Mouse (Mus musculus) WW6 (cell line): ENCODE data around the gene Rfc5.

Experiments used
- DNase-seq: peaks from one replicate; pipeline ENCODE4 v3.0.0-alpha.2; 2013; ENCODE audit warnings: low read depth, low spot score

The Rfc5 gene

DNA sequence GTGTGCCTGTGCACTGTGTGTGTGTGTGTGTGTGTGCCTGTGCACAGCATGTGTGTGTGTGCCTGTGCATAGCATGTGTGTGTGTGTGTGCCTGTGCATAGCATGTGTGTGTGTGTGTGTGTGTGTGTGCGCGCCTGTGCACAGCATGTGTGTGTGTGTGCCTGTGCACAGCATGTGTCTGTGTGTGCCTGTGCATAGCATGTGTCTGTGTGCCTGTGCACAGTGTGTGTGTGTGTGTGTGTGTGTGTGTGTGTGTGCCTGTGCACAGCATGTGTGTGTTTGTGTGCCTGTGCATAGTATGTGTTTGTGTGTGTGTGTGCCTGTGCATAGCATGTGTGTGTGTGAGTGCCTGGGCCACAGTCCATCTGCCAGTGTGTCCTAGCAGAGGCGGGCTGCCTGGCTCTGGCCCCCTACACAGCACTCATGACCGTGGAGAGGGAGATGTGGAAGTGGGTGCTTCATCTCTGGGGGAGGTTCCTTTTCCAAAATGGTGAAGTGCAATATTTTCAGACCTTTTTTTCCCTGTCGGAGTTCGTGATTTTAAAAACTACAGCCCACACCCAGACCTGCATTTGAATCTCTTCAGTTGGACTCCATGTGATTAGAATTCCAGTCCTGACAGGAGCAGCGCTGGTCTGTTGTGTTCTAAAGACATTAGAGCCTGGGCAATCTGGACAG is 14.3 kb downstream of the Rfc5 start:
- no peak for DNase-seq

GRCm38 (mm10) chr5:117373418-117373817 is 15.4 kb downstream of the Rfc5 start:
- no peak for DNase-seq

GRCm38 (mm10) chr5:117370592-117370991 is 18.3 kb downstream of the Rfc5 start:
- no peak for DNase-seq

- DNase-seq: no peak
Measured at GRCm38 (mm10) chr5:117367206-117367605, 21.6 kb downstream of the Rfc5 start.

- no peak for DNase-seq
Measured at GRCm38 (mm10) chr5:117365904-117366561, 22.8 kb downstream of the Rfc5 start.

- no peak for DNase-seq
Measured at GRCm38 (mm10) chr5:117364821-117365220, 24.0 kb downstream of the Rfc5 start.

DNA sequence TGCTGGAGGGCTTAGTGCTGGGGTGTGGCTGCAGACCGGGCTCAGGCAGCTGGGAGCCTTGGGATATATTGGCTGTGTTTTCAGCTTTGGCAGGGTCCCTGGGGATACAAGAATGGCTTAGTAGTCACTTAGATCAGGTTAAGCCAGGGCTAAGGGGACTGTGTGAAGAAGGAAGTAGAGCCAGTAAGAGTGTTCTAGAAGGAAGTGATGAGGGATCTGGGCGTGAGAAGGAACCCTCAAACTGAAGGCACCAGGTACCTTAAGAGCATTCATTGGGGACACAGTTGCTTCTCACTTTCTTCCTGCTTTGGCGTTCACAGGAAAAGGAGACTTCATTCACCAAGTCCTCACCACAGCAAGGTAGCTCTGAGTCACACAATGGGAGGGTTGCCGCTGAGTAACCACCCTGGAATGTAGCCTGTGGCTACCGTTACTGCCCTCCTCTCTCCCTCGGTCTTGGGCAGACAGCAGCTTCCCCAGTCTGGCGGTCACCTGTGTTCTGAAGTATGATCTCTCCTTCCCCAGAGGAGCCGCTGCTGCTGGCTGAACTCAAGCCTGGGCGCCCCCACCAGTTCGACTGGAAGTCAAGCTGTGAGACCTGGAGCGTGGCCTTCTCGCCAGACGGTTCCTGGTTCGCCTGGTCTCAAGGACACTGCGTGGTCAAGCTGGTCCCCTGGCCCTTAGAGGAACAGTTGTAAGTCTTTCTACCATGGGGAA is 25.6 kb downstream of the Rfc5 start:
- DNase-seq: no peak

DNA sequence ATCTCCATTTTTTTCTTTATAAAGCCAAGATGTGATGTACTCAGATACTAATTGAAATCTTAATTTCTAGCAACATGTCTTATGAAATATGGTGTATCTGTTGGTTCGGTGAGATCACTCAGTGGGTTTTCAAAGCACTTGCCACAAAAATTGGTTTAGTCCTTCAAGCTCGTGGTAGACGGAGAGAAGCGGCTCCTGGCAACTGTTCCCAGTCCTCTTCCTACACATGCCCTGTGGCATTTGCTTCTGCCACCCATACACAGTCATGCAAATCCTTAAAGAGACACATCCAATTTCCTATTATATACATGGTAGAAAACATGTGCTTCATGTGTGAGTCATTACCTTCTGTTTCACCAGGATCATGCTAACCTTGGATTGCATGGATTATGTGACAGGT is 27.3 kb downstream of the Rfc5 start:
- DNase-seq: no peak

DNA sequence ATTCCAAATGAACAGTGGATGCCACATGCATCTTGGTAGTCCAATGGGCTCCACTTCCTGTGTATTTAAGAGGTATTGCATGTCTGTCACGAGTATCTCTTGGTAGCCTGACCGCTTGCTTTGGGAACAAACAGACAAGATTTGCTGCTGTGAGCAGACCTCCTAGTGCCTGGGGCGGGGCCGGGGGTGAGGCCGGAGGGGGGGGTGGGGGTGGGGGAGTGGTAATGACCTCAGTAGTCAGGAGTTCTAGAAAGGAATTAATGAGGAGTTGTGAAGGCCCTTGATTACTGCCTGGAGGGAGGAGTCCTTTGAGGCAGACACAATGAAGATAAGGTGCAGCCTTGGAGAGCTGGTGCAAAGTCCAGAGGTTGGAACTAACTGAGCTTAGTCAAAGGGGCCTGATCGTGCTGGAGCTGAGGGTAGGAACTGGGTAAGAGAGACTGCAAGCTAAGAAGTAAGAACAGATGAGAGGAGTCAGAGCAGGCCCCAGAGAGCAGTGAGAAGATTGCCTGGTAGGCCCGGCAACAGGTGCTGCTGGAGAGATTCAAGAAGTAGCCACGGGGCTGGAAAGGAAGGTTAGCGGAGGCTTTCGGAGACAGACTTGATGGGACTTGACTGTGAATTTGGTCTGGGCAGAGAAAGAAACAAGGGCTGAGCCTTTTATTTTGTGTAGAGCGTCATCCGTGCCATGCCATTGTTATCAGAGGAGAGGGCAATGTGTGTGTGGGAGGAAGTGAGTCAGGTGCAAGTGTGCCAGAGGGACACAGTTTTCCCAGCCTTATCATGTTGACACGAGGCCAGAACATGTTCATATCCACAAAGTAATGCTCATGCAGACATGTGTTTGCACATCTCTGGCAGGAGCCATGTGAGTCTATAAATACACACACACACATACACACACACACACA is 28.0 kb downstream of the Rfc5 start:
- DNase-seq: no peak

DNA sequence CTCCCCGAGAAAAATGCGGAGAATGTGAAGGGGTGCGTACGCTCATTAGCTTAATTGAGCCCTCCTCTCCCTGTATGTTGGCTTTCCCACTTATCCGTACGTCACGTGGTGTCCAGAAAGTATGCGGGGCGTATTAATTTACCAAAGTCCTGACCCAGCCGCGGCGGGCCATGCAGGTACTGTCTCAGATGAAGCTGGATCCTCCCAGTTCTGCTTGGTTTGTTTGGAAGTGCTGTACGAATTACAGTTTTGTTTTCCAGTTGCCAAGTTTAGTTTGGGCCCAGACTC is 28.7 kb downstream of the Rfc5 start:
- DNase-seq: no peak

- DNase-seq: no peak
Measured at GRCm38 (mm10) chr5:117359497-117360227, 29.2 kb downstream of the Rfc5 start.

GRCm38 (mm10) chr5:117358725-117359124 is 30.1 kb downstream of the Rfc5 start:
- peak; percentile 71 for DNase-seq

DNA sequence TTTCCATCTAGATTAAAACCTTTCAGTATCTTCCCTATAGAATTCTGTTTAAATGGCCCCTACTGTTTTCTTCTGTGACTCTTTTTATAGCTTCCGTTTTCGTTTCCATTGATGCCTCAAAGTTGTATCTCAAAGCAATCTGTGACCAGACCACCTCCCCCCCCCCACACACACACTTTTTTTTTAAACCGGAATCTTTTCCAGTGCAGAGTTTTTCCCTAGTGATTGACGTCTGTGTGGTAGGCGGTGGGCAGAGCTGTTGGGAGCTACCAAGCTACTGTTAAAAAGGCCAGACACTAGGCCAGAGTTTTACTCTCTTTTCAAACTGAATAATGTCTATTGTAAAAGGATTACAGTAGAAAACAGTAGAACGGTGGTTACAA is 30.6 kb downstream of the Rfc5 start:
- DNase-seq: no peak

- no peak for DNase-seq
Measured at GRCm38 (mm10) chr5:117357478-117358247, 31.2 kb downstream of the Rfc5 start.

GRCm38 (mm10) chr5:117357129-117357477 is 31.7 kb downstream of the Rfc5 start, which contains the start of gene Wsb2:
Gene Wsb2, plus strand, starts transcription at chr5:117357304.
- DNase-seq: no peak

- no peak for DNase-seq
Measured at GRCm38 (mm10) chr5:117356365-117357128, 32.3 kb downstream of the Rfc5 start.

DNA sequence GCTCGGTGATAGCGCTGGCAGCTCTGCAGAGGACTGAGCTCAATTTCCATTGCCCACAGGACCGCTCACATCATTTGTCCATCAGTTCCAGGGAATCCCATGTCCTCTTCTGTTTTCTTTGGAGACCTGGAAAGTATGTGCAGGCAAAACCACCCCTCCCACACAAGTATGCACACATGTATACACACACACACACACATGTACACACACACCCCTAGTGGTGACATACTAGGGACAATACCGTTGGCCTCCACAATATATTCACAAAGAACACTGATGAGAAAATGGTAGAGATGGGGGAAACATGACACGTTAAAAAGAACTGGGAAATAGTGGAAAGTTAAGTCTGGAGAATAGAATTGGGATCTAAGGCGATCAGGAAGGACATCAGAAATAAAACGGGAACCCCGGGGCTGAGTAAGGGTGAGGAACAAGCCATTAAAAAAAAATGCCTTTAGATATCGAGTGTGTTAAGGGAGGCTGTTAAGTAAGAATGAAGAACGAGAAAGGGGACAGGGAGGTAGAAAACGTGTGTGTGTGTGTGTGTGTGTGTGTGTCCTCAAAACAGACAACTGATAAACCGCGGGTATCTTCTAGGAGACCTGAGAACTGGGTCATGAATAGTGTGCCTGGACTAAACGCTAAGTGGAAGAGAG is 33.1 kb downstream of the Rfc5 start:
- DNase-seq: no peak

- no peak for DNase-seq
Measured at GRCm38 (mm10) chr5:117354121-117354520, 34.7 kb downstream of the Rfc5 start.

DNA sequence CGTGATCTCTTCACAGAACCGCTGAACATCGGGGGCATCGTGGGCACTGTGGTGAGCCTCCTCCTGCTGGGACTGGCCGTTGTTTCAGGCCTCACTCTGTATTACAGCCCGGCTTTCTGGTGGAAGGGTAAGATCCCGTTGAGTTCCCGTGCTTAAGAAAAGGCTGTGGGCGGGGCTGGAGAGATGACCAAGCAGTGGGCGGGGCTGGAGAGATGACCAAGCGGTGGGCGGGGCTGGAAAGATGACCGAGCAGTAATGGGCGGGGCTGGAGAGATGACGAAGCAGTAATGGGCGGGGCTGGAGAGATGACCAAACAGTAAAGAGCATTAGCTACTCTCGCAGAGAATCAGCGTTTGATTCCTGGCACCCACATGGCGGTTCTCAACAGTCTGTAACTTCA is 40.6 kb downstream of the Rfc5 start:
- DNase-seq: no peak
